Mouse (Mus musculus): ENCODE measurements around the gene Unc93b1. TPM values are rescaled to one million over a fixed set of nuclear protein-coding genes. Genes with fewer than 3 reads are reported as not detected.
"Not testable (repeated sequence)": the region's sequence is repeated elsewhere in the genome, so short reads cannot be mapped to it uniquely, and the experiment has no call there.

The Unc93b1 gene
- total and polyA plus RNA-seq, 2 experiments from 2014 or later = 16.3 to 19.9 TPM

DNA sequence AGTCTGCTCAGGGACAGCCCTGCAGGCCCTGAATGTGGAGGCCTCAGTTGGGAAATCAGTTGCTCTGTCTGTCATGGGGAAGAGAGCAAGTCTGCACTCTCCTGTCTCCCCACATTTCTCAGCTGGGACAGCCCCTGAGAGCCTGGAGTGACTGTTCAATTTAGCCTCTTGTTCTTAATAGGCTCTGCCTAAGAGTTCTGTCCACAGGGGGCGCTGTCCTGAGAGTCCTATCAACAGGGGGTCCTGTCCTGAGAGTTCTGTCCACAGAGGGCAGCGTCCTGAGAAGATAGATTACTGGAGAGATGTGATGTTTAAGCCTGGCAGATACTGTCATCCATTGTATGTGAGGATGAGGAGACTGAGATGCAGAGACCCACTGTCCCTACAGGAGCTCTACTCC lies 27.5 kb downstream of the Unc93b1 start:
- DNase-seq (ENCODE audit: low spot score) = peak; percentile 11
- no peaks in the 10 kb centered on the region for H3K9me3 ChIP-seq (ENCODE audit: low read length)
- no peaks in the 10 kb centered on the region for H3K4me1 ChIP-seq (ENCODE audit: insufficient read depth, low read length)
- H3K27me3 ChIP-seq (ENCODE audit: insufficient read depth, low read length) = no peaks in the 10 kb centered on the region
- no peaks in the 10 kb centered on the region for H3K36me3 ChIP-seq (ENCODE audit: insufficient read depth, low read length)
- no peak overlapping the region for H3K4me3 ChIP-seq (ENCODE audit: low read length)
- H3K27ac ChIP-seq = no peak overlapping the region
- H3K9ac ChIP-seq (replicated peaks; ENCODE audit: low read length) = no peak overlapping the region
- 5% methylated on average over 2 of the region's 2 CpGs for WGBS
- TF ChIP-seq CTCF (IDR thresholded peaks at IDR 0.05; ENCODE audit: low read depth) = peak; percentile 31
- H3K4me2 ChIP-seq (ENCODE audit: low read depth, low read length) = no peak overlapping the region
- ATAC-seq = no peak

DNA sequence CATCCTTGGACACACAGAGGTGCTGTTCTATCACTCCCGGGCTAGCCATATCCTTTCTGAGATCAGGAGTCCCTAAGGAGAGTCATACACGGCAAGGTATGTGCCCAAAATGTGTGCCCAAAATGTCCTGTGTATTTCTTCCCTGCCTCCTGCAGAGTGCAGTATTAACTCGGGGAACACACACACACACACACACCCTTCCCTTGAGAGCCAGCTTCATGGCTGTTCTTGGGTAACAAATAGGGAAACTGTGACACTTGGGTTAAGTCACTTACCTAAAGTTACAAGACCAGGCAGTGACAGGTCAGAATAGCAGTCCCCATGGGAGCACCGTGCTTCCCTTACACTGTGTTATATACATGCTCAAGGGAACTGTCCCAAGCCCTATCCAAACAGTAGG lies 29.0 kb downstream of the Unc93b1 start:
- no peak for TF ChIP-seq CTCF (IDR thresholded peaks at IDR 0.05; ENCODE audit: low read depth)
- Histone ChIP-seq H3K27me3 (ENCODE audit: insufficient read depth, low read length) (no peaks in the 10 kb centered on the region), H3K4me1 (ENCODE audit: insufficient read depth, low read length) (no peaks in the 10 kb centered on the region), H3K9me3 (ENCODE audit: low read length) (no peaks in the 10 kb centered on the region), H3K4me2 (ENCODE audit: low read depth, low read length) (no peak overlapping the region), H3K4me3 (ENCODE audit: low read length) (no peak overlapping the region), H3K36me3 (ENCODE audit: insufficient read depth, low read length) (no peaks in the 10 kb centered on the region), H3K9ac (replicated peaks; ENCODE audit: low read length) (no peak overlapping the region), H3K27ac (no peak overlapping the region)
- ATAC-seq (no peak), DNase-seq (ENCODE audit: low spot score) (no peak)
- WGBS = 71% methylated on average over 4 of the region's 4 CpGs

DNA sequence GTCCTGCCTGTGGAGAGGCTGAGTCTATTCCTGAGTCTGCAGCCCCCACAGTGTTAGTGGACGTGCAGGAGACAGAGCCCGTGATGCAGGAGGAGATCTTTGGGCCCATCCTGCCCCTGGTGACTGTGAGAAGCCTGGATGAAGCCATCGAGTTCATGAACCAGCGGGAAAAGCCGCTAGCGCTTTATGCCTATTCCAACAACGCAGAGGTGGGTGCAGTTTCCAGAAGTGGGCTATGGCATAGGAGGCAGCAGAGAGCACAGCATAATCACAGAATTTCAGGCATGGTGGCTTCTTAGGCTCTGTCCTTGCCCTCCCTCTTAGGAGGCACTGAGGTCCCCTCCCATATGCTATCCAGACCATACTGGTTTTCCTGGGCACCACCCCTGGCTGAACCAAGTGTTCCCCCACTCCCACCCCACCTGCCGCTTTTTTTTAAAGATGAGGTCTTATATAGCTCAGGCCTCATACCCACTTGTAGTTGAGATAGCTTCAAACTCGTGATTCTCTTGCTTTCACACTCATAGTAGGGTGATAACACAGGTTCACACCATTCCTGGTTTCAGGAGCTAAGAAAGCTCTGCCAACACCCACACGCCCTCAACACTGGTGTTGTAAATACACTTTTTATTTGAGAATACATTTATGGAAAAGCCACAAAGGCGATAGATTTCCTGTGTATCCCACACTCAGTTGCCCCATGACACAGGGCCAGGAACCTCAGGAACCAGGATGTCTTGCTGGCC lies 31.5 kb downstream of the Unc93b1 start:
- peak; percentile 9 for DNase-seq (ENCODE audit: low spot score)
- Histone ChIP-seq H3K36me3 (ENCODE audit: insufficient read depth, low read length) (no peaks in the 10 kb centered on the region), H3K4me1 (ENCODE audit: insufficient read depth, low read length) (no peaks in the 10 kb centered on the region), H3K27ac (no peak overlapping the region), H3K27me3 (ENCODE audit: insufficient read depth, low read length) (no peaks in the 10 kb centered on the region), H3K9me3 (ENCODE audit: low read length) (no peaks in the 10 kb centered on the region), H3K4me2 (ENCODE audit: low read depth, low read length) (no peak overlapping the region), H3K9ac (replicated peaks; ENCODE audit: low read length) (no peak overlapping the region), H3K4me3 (ENCODE audit: low read length) (no peak overlapping the region)
- no peak for ATAC-seq
- 73% methylated on average over 11 of the region's 11 CpGs for WGBS
- peak; percentile 60 for TF ChIP-seq CTCF (IDR thresholded peaks at IDR 0.05; ENCODE audit: low read depth)

DNA sequence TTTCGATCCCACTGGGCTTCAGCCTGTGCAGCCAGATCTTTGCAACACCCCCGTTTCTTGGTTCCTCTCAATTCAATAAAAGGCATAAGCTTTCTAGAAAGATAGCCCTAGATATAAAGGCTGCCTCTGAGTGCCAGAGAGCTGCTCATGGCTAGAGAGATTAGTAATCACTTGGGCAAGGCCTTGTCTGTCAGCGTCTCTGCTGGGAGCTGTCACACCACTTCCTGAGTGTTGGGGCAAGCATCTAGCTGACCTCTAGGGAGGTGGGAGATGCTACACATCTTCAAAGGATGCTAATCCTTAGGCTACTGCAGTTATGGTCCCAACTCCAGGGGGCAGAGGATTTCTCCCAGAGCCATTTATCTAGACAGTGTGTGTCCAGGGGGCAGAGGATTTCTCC lies 32.3 kb downstream of the Unc93b1 start:
- no peak overlapping the region for H3K4me2 ChIP-seq (ENCODE audit: low read depth, low read length)
- 66% methylated on average over 3 of the region's 3 CpGs for WGBS
- no peaks in the 10 kb centered on the region for H3K36me3 ChIP-seq (ENCODE audit: insufficient read depth, low read length)
- H3K4me1 ChIP-seq (ENCODE audit: insufficient read depth, low read length) = no peaks in the 10 kb centered on the region
- H3K27ac ChIP-seq = no peak overlapping the region
- no peak for ATAC-seq
- H3K9ac ChIP-seq (replicated peaks; ENCODE audit: low read length) = no peak overlapping the region
- no peaks in the 10 kb centered on the region for H3K9me3 ChIP-seq (ENCODE audit: low read length)
- no peaks in the 10 kb centered on the region for H3K27me3 ChIP-seq (ENCODE audit: insufficient read depth, low read length)
- no peak for TF ChIP-seq CTCF (IDR thresholded peaks at IDR 0.05; ENCODE audit: low read depth)
- H3K4me3 ChIP-seq (ENCODE audit: low read length) = no peak overlapping the region
- DNase-seq (ENCODE audit: low spot score) = no peak

DNA sequence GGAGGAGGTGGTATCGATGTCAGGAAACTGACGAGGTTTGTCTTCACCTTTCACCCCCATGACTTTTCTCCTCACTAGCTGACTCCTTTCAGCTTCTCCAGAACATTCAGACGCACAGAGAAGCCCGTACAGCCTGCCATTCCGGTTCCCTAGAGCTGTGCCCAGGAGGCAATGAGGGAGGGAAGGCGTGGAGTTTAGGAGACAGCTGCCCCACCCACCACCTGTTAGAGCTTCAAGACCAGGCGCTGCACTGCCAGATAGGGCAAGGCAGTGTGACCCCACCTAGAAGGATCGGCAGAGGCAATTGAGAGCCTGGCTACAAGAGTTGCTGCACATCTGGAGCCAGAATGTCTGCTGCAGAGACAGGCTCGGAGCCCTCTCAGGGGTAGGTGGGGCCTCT lies 37.2 kb downstream of the Unc93b1 start, which contains the start of gene Aldh3b2:
TSS of gene Aldh3b2 (plus strand) at position 100 of the 400 bp plus-strand sequence.
- ATAC-seq (no peak), DNase-seq (ENCODE audit: low spot score) (no peak)
- Histone ChIP-seq H3K4me3 (ENCODE audit: low read length) (no peak within 1 kb of the TSS), H3K27me3 (ENCODE audit: insufficient read depth, low read length) (no peaks in the 10 kb centered on the region), H3K9me3 (ENCODE audit: low read length) (no peaks in the 10 kb centered on the region), H3K4me1 (ENCODE audit: insufficient read depth, low read length) (no peaks in the 10 kb centered on the region), H3K4me2 (ENCODE audit: low read depth, low read length) (no peak within 1 kb of the TSS), H3K36me3 (ENCODE audit: insufficient read depth, low read length) (no peaks in the 10 kb centered on the region), H3K9ac (replicated peaks; ENCODE audit: low read length) (no peak within 1 kb of the TSS), H3K27ac (no peak within 1 kb of the TSS)
- 60% methylated on average over 9 of the region's 9 CpGs for WGBS
- no peak for TF ChIP-seq CTCF (IDR thresholded peaks at IDR 0.05; ENCODE audit: low read depth)

DNA sequence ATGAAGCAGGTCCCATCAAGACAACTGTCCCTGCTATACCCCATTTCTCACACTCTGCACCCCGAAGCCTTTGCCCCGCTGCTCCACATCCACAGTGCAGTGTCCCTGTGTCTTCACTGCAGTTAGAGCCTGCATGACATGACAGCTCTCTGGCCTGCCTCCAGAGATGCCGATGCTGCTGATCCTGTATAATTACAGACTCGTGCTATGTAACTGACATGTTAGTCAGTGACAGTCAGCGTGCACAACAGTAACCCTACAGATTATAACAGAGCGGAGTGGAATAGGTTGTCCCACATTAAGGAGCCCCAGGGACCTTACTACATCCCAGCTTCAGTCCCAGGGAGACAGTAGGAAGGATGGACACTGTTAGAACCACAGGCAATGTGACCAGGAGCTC lies 39.6 kb downstream of the Unc93b1 start:
- not testable (repeated sequence) for H3K4me1 ChIP-seq (ENCODE audit: insufficient read depth, low read length); H3K4me3 ChIP-seq (ENCODE audit: low read length); H3K27me3 ChIP-seq (ENCODE audit: insufficient read depth, low read length); ATAC-seq; H3K36me3 ChIP-seq (ENCODE audit: insufficient read depth, low read length); H3K9ac ChIP-seq (replicated peaks; ENCODE audit: low read length); H3K27ac ChIP-seq; DNase-seq (ENCODE audit: low spot score); H3K4me2 ChIP-seq (ENCODE audit: low read depth, low read length); H3K9me3 ChIP-seq (ENCODE audit: low read length)
- 58% methylated on average over 6 of the region's 6 CpGs for WGBS

DNA sequence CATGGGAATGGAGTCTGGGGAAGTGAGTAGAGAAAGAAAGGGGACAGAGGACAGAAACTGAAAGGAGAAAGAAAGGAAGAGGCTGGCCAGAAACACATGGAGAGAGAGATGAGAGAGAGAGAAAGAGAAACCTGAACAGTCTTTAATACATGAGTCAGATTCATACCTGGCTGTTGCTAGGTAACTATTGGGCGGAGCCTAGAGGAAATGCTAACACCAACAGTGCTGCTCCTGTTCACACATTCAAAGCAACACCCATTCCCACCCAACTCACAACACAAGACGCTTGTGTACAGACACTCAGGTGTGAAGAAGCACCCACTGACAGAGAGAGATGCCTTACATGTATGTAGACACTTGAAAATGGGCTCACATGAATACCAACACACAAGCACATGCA lies 40.9 kb downstream of the Unc93b1 start:
- no peak overlapping the region for H3K9ac ChIP-seq (replicated peaks; ENCODE audit: low read length)
- DNase-seq (ENCODE audit: low spot score) = no peak
- no peaks in the 10 kb centered on the region for H3K9me3 ChIP-seq (ENCODE audit: low read length)
- no peak overlapping the region for H3K27ac ChIP-seq
- H3K4me2 ChIP-seq (ENCODE audit: low read depth, low read length) = no peak overlapping the region
- ATAC-seq = no peak
- no peaks in the 10 kb centered on the region for H3K27me3 ChIP-seq (ENCODE audit: insufficient read depth, low read length)
- no peaks in the 10 kb centered on the region; the same call in 1 of the 2 replicates for H3K4me1 ChIP-seq (ENCODE audit: insufficient read depth, low read length)
- no peak for TF ChIP-seq CTCF (IDR thresholded peaks at IDR 0.05; ENCODE audit: low read depth)
- WGBS = 86% methylated on average over 2 of the region's 2 CpGs
- no peak overlapping the region for H3K4me3 ChIP-seq (ENCODE audit: low read length)
- H3K36me3 ChIP-seq (ENCODE audit: insufficient read depth, low read length) = no peaks in the 10 kb centered on the region

All from hindbrain, postnatal 0 days (tissue).